Mouse (Mus musculus): Measurements from ENCODE around the gene Arfgef2. TPM values are rescaled to one million over a fixed set of nuclear protein-coding genes. Genes with fewer than 3 reads are reported as not detected.
"Not testable (repeated sequence)": the region's sequence is repeated elsewhere in the genome, so short reads cannot be mapped to it uniquely, and the experiment has no call there.

Arfgef2 gene
- polyA plus RNA-seq, 1 experiment from 2014 or later: 3.4 TPM

GRCm38 (mm10) chr2:166784376-166784775 lies 21.0 kb upstream of the Arfgef2 start:
- Histone ChIP-seq H3K36me3 (no peaks in the 10 kb centered on the region), H3K4me1 (replicated peaks) (peaks cover 20% of the 10 kb centered on the region), H3K27ac (no peak overlapping the region), H3K4me3 (replicated peaks) (no peak overlapping the region), H3K27me3 (peaks cover 14% of the 10 kb centered on the region), H3K9me3 (replicated peaks) (no peaks in the 10 kb centered on the region), H3K4me2 (no peak overlapping the region), H3K9ac (no peak overlapping the region)
- DNase-seq: no peak
- 71% methylated on average over 6 of the region's 6 CpGs for WGBS (ENCODE audit: insufficient replicate concordance)
- ATAC-seq (ENCODE audit: low read depth): no peak

- WGBS (ENCODE audit: insufficient replicate concordance): under 1% methylated on average over 35 of the region's 35 CpGs
- Histone ChIP-seq H3K4me2 (peak overlapping the region; percentile 95), H3K27me3 (peaks cover 14% of the 10 kb centered on the region), H3K4me3 (replicated peaks) (peak overlapping the region; percentile 71), H3K36me3 (no peaks in the 10 kb centered on the region), H3K9ac (peak overlapping the region; percentile 75), H3K9me3 (replicated peaks) (no peaks in the 10 kb centered on the region), H3K4me1 (replicated peaks) (peaks cover 20% of the 10 kb centered on the region), H3K27ac (0 out of 2 replicates have a peak overlapping the region, but pooled peaks have one; percentile 18)
- DNase-seq: peak; percentile 86
- peak; percentile 97 for ATAC-seq (ENCODE audit: low read depth)
These were observed 18.9 kb upstream of the Arfgef2 start for GRCm38 (mm10) chr2:166786353-166787004.

- no peak overlapping the region for H3K4me2 ChIP-seq
- H3K9me3 ChIP-seq (replicated peaks): no peaks in the 10 kb centered on the region
- DNase-seq (no peak), ATAC-seq (ENCODE audit: low read depth) (no peak)
- no peak overlapping the region for H3K27ac ChIP-seq
- 72% methylated on average over 5 of the region's 5 CpGs for WGBS (ENCODE audit: insufficient replicate concordance)
- H3K9ac ChIP-seq: no peak overlapping the region
- peaks cover 23% of the 10 kb centered on the region for H3K4me1 ChIP-seq (replicated peaks)
- peaks cover 10% of the 10 kb centered on the region; the same call in 1 of the 2 replicates for H3K36me3 ChIP-seq
- no peaks in the 10 kb centered on the region for H3K27me3 ChIP-seq
- H3K4me3 ChIP-seq (replicated peaks): no peak overlapping the region
These were observed 13.7 kb upstream of the Arfgef2 start for GRCm38 (mm10) chr2:166791738-166792137.

GRCm38 (mm10) chr2:166792355-166792754 lies 13.0 kb upstream of the Arfgef2 start, which contains the start of gene Trp53rkb:
Trp53rkb (plus strand) TSS chr2:166792531.
- ATAC-seq (ENCODE audit: low read depth) (no peak), DNase-seq (no peak)
- Histone ChIP-seq H3K9me3 (replicated peaks) (no peaks in the 10 kb centered on the region), H3K9ac (peak within 1 kb of the TSS; percentile 85), H3K4me2 (peak within 1 kb of the TSS; percentile 88), H3K27ac (peak within 1 kb of the TSS; percentile 66), H3K36me3 (peaks cover 13% of the 10 kb centered on the region), H3K4me3 (replicated peaks) (peak within 1 kb of the TSS; percentile 79), H3K27me3 (no peaks in the 10 kb centered on the region), H3K4me1 (replicated peaks) (peaks cover 17% of the 10 kb centered on the region)
- WGBS (ENCODE audit: insufficient replicate concordance): 71% methylated on average over 5 of the region's 5 CpGs

GRCm38 (mm10) chr2:166793542-166794214 lies 11.7 kb upstream of the Arfgef2 start:
- ATAC-seq (ENCODE audit: low read depth) (peak; percentile 97), DNase-seq (peak; percentile 74)
- H3K4me3 ChIP-seq (replicated peaks): peak overlapping the region; percentile 79
- H3K27ac ChIP-seq: peak overlapping the region; percentile 66
- under 1% methylated on average over 72 of the region's 76 CpGs for WGBS (ENCODE audit: insufficient replicate concordance)
- H3K27me3 ChIP-seq; H3K9me3 ChIP-seq (replicated peaks): not testable (repeated sequence)
- H3K4me2 ChIP-seq: peak overlapping the region; percentile 88
- peak overlapping the region; percentile 85 for H3K9ac ChIP-seq
- peaks cover 17% of the 10 kb centered on the region for H3K4me1 ChIP-seq (replicated peaks)
- H3K36me3 ChIP-seq: peaks cover 19% of the 10 kb centered on the region

GRCm38 (mm10) chr2:166799615-166800472 lies 5.5 kb upstream of the Arfgef2 start:
- H3K9ac ChIP-seq: no peak overlapping the region
- ATAC-seq (ENCODE audit: low read depth) (no peak), DNase-seq (no peak)
- no peak overlapping the region for H3K4me2 ChIP-seq
- H3K36me3 ChIP-seq: peaks cover 19% of the 10 kb centered on the region
- 52% methylated on average over 11 of the region's 11 CpGs for WGBS (ENCODE audit: insufficient replicate concordance)
- H3K27me3 ChIP-seq: 0 out of 2 replicates have a peak, but pooled peaks cover 3% of the 10 kb centered on the region
- no peak overlapping the region for H3K27ac ChIP-seq
- H3K4me3 ChIP-seq (replicated peaks): no peak overlapping the region
- H3K4me1 ChIP-seq (replicated peaks): peaks cover 4% of the 10 kb centered on the region; the same call in 1 of the 2 replicates
- H3K9me3 ChIP-seq (replicated peaks): no peaks in the 10 kb centered on the region

GRCm38 (mm10) chr2:166800473-166800857 lies 4.9 kb upstream of the Arfgef2 start:
- Histone ChIP-seq H3K27ac (no peak overlapping the region), H3K4me1 (replicated peaks) (peaks cover 7% of the 10 kb centered on the region), H3K9me3 (replicated peaks) (no peaks in the 10 kb centered on the region), H3K9ac (no peak overlapping the region), H3K27me3 (0 out of 2 replicates have a peak, but pooled peaks cover 3% of the 10 kb centered on the region), H3K4me3 (replicated peaks) (no peak overlapping the region), H3K4me2 (no peak overlapping the region), H3K36me3 (peaks cover 19% of the 10 kb centered on the region)
- 60% methylated on average over 7 of the region's 7 CpGs for WGBS (ENCODE audit: insufficient replicate concordance)
- DNase-seq (no peak), ATAC-seq (ENCODE audit: low read depth) (no peak)

- 49% methylated on average over 2 of the region's 2 CpGs for WGBS (ENCODE audit: insufficient replicate concordance)
- no peaks in the 10 kb centered on the region for H3K9me3 ChIP-seq (replicated peaks)
- no peak for ATAC-seq (ENCODE audit: low read depth)
- H3K36me3 ChIP-seq: peaks cover 12% of the 10 kb centered on the region
- H3K4me2 ChIP-seq: no peak overlapping the region
- DNase-seq: no peak
- no peak overlapping the region for H3K9ac ChIP-seq
- 0 out of 2 replicates have a peak, but pooled peaks cover 3% of the 10 kb centered on the region for H3K27me3 ChIP-seq
- H3K27ac ChIP-seq: no peak overlapping the region
- no peak overlapping the region for H3K4me3 ChIP-seq (replicated peaks)
- peaks cover 13% of the 10 kb centered on the region for H3K4me1 ChIP-seq (replicated peaks)
These were observed 4.0 kb upstream of the Arfgef2 start for GRCm38 (mm10) chr2:166801436-166801835.

- ATAC-seq (ENCODE audit: low read depth): no peak
- no peaks in the 10 kb centered on the region for H3K36me3 ChIP-seq
- 0 out of 2 replicates have a peak, but pooled peaks cover 3% of the 10 kb centered on the region for H3K27me3 ChIP-seq
- WGBS (ENCODE audit: insufficient replicate concordance): 82% methylated on average over 3 of the region's 3 CpGs
- H3K4me1 ChIP-seq (replicated peaks): peaks cover 31% of the 10 kb centered on the region
- no peak for DNase-seq
- H3K27ac ChIP-seq: no peak overlapping the region
- H3K4me2 ChIP-seq: no peak overlapping the region
- H3K9me3 ChIP-seq (replicated peaks): no peaks in the 10 kb centered on the region
- H3K4me3 ChIP-seq (replicated peaks): no peak overlapping the region
- H3K9ac ChIP-seq: no peak overlapping the region
These were observed 2.1 kb upstream of the Arfgef2 start for GRCm38 (mm10) chr2:166803298-166803697.

- peak overlapping the region; percentile 85 for H3K4me3 ChIP-seq (replicated peaks)
- H3K9me3 ChIP-seq (replicated peaks): no peaks in the 10 kb centered on the region
- DNase-seq (peak; percentile 23), ATAC-seq (ENCODE audit: low read depth) (peak; percentile 46)
- H3K4me1 ChIP-seq (replicated peaks): peaks cover 43% of the 10 kb centered on the region
- no peaks in the 10 kb centered on the region for H3K36me3 ChIP-seq
- 0 out of 2 replicates have a peak, but pooled peaks cover 3% of the 10 kb centered on the region for H3K27me3 ChIP-seq
- WGBS (ENCODE audit: insufficient replicate concordance): 7% methylated on average over 14 of the region's 14 CpGs
- peak overlapping the region; percentile 91 for H3K4me2 ChIP-seq
- H3K9ac ChIP-seq: peak overlapping the region; percentile 93
- H3K27ac ChIP-seq: peak overlapping the region; percentile 86
These were observed 851 bp downstream of the Arfgef2 start for GRCm38 (mm10) chr2:166806173-166806705.

Measured in liver, embryonic 13.5 days (tissue).